Mouse (Mus musculus) hindbrain, postnatal 0 days (tissue): ENCODE data around the gene Nsun6. TPM values are rescaled to one million over a fixed set of nuclear protein-coding genes. Genes with fewer than 3 reads are reported as not detected.

ENCODE experiments used
- ATAC-seq: fragments of 200-750 bp; cut with Nextera tagmentation; 2 replicates; pipeline ENCODE4 v1.8.0; 2017; ENCODE audit warnings: mild to moderate bottlenecking, moderate TSS enrichment, moderate library complexity
- DNase-seq: peaks from one replicate; pipeline ENCODE4 v3.0.0-alpha.2; 2015; ENCODE audit warnings: low spot score
- H3K27ac ChIP-seq: fragments of 300-500 bp; sonication (generic); 2 replicates; pipeline ENCODE4 v1.5.1; 2014; ENCODE audit warnings: mild to moderate bottlenecking
- H3K27me3 ChIP-seq: fragments of 300-500 bp; sonication (generic); 2 replicates; pipeline ENCODE4 v1.6.1; 2014; ENCODE audit warnings: low read length, mixed read lengths; ENCODE audit not compliant: insufficient read depth
- H3K36me3 ChIP-seq: fragments of 300-500 bp; sonication (generic); 2 replicates; pipeline ENCODE4 v1.6.1; 2014; ENCODE audit warnings: low read length, mixed read lengths; ENCODE audit not compliant: insufficient read depth
- H3K4me1 ChIP-seq: fragments of 300-500 bp; sonication (generic); 2 replicates; pipeline ENCODE4 v1.6.1; 2014; ENCODE audit warnings: antibody characterized with exemption, low read length, mixed read lengths; ENCODE audit not compliant: insufficient read depth
- H3K4me2 ChIP-seq: fragments of 300-500 bp; sonication (generic); 2 replicates; pipeline ENCODE4 v1.6.1; 2014; ENCODE audit warnings: low read depth, mild to moderate bottlenecking, low read length, moderate library complexity, mixed read lengths
- H3K4me3 ChIP-seq: fragments of 300-500 bp; sonication (generic); 2 replicates; pipeline ENCODE4 v1.5.1; 2014; ENCODE audit warnings: low read length
- H3K9ac ChIP-seq: fragments of 300-500 bp; sonication (generic); replicated peaks from 2 replicates; pipeline ENCODE4 v1.6.1; 2014; ENCODE audit warnings: mild to moderate bottlenecking, low read length, moderate library complexity, mixed read lengths
- H3K9me3 ChIP-seq: fragments of 300-500 bp; sonication (generic); 2 replicates; pipeline ENCODE4 v1.6.1; 2016; ENCODE audit warnings: low read length, mixed read lengths
- CTCF ChIP-seq: IDR thresholded peaks from 2 replicates; pipeline ENCODE4 v1.5.1; 2016; ENCODE audit warnings: antibody characterized with exemption, control low read depth, low read depth
- WGBS: fragments of 180-500 bp; shearing (Covaris S2); extraction: QIAGEN DNeasy Blood & Tissue Kit; methylation state at CpG from one replicate; pipeline ENCODE4 v1.1.7; 2014; 5-methylcytosine and 5-hydroxymethylcytosine counted together
- polyA plus RNA-seq: library from polyadenylated mRNA; unstranded; fragments of >200 nt; fragmentation: Nextera tagmentation; extraction: Ambion mirVana; gene quantifications from 2 replicates; pipeline ENCODE4 v1.2.1, GENCODE M21; 2015
- total RNA-seq: library from RNA; depleted of rRNA; stranded (reverse); fragments of >200 nt; gene quantifications from 2 replicates; pipeline ENCODE4 v1.2.3, GENCODE M21; 2014

The Nsun6 gene
- total and polyA plus RNA-seq, 2 experiments from 2014 or later: 5.8 to 16.6 TPM

- H3K4me2 ChIP-seq: no peak overlapping the region
- no peaks in the 10 kb centered on the region for H3K27me3 ChIP-seq
- no peaks in the 10 kb centered on the region for H3K9me3 ChIP-seq
- no peak overlapping the region for H3K27ac ChIP-seq
- H3K4me1 ChIP-seq: no peaks in the 10 kb centered on the region
- H3K9ac ChIP-seq: no peak overlapping the region
- WGBS: 90% methylated on average over 5 of the region's 5 CpGs
- no peak overlapping the region for H3K4me3 ChIP-seq
- no peak for TF ChIP-seq CTCF
- no peaks in the 10 kb centered on the region for H3K36me3 ChIP-seq
- ATAC-seq: no peak
- no peak for DNase-seq
Measured at GRCm38 (mm10) chr2:14997836-14998235, 57.0 kb downstream of the Nsun6 start.

- TF ChIP-seq CTCF: no peak
- WGBS: 46% methylated on average over 4 of the region's 4 CpGs
- H3K4me2 ChIP-seq: no peak overlapping the region
- H3K9me3 ChIP-seq: no peaks in the 10 kb centered on the region
- ATAC-seq (no peak), DNase-seq (no peak)
- H3K4me1 ChIP-seq: no peaks in the 10 kb centered on the region
- H3K27me3 ChIP-seq: no peaks in the 10 kb centered on the region
- no peak overlapping the region for H3K27ac ChIP-seq
- no peak overlapping the region for H3K9ac ChIP-seq
- H3K4me3 ChIP-seq: no peak overlapping the region
- H3K36me3 ChIP-seq: no peaks in the 10 kb centered on the region
Measured at GRCm38 (mm10) chr2:14996036-14996435, 58.8 kb downstream of the Nsun6 start.

- ATAC-seq (no peak), DNase-seq (no peak)
- no peak overlapping the region for H3K27ac ChIP-seq
- no peak overlapping the region for H3K4me2 ChIP-seq
- no peak overlapping the region for H3K9ac ChIP-seq
- H3K4me1 ChIP-seq: no peaks in the 10 kb centered on the region
- H3K27me3 ChIP-seq: no peaks in the 10 kb centered on the region
- 90% methylated on average over 4 of the region's 4 CpGs for WGBS
- TF ChIP-seq CTCF: no peak
- no peak overlapping the region for H3K4me3 ChIP-seq
- H3K9me3 ChIP-seq: no peaks in the 10 kb centered on the region
- H3K36me3 ChIP-seq: no peaks in the 10 kb centered on the region
Measured at GRCm38 (mm10) chr2:14992531-14992930, 62.3 kb downstream of the Nsun6 start.

GRCm38 (mm10) chr2:14989350-14989749 is 65.5 kb downstream of the Nsun6 start:
- Histone ChIP-seq H3K27ac (no peak overlapping the region), H3K4me2 (no peak overlapping the region), H3K4me1 (no peaks in the 10 kb centered on the region), H3K36me3 (peaks cover 4% of the 10 kb centered on the region; the same call in 1 of the 2 replicates), H3K9ac (no peak overlapping the region), H3K27me3 (no peaks in the 10 kb centered on the region), H3K9me3 (no peaks in the 10 kb centered on the region), H3K4me3 (no peak overlapping the region)
- no peak for ATAC-seq
- TF ChIP-seq CTCF: no peak
- whole genome bisulfite sequencing: 89% methylated on average over 4 of the region's 4 CpGs
- DNase-seq: no peak

GRCm38 (mm10) chr2:14988451-14988850 is 66.4 kb downstream of the Nsun6 start:
- Histone ChIP-seq H3K4me1 (no peaks in the 10 kb centered on the region), H3K27me3 (no peaks in the 10 kb centered on the region), H3K4me3 (no peak overlapping the region), H3K9ac (no peak overlapping the region), H3K27ac (no peak overlapping the region), H3K36me3 (peaks cover 4% of the 10 kb centered on the region; the same call in 1 of the 2 replicates), H3K4me2 (no peak overlapping the region), H3K9me3 (no peaks in the 10 kb centered on the region)
- DNase-seq (no peak), ATAC-seq (no peak)
- 85% methylated on average over 4 of the region's 4 CpGs for WGBS
- no peak for TF ChIP-seq CTCF

- H3K27ac ChIP-seq: no peak overlapping the region
- H3K4me3 ChIP-seq: no peak overlapping the region
- TF ChIP-seq CTCF: no peak
- H3K4me2 ChIP-seq: no peak overlapping the region
- ATAC-seq (no peak), DNase-seq (no peak)
- 89% methylated on average over 11 of the region's 11 CpGs for WGBS
- H3K9me3 ChIP-seq: no peaks in the 10 kb centered on the region
- H3K36me3 ChIP-seq: peaks cover 4% of the 10 kb centered on the region; the same call in 1 of the 2 replicates
- no peaks in the 10 kb centered on the region for H3K4me1 ChIP-seq
- H3K9ac ChIP-seq: no peak overlapping the region
- no peaks in the 10 kb centered on the region for H3K27me3 ChIP-seq
Measured at GRCm38 (mm10) chr2:14984029-14984428, 70.8 kb downstream of the Nsun6 start.

GRCm38 (mm10) chr2:14961493-14961892 is 93.4 kb downstream of the Nsun6 start:
- ATAC-seq: no peak
- Histone ChIP-seq H3K4me3 (no peak overlapping the region), H3K4me2 (no peak overlapping the region), H3K36me3 (no peaks in the 10 kb centered on the region), H3K9ac (no peak overlapping the region), H3K27me3 (no peaks in the 10 kb centered on the region), H3K9me3 (no peaks in the 10 kb centered on the region), H3K27ac (no peak overlapping the region), H3K4me1 (no peaks in the 10 kb centered on the region)
- DNase-seq: no peak
- TF ChIP-seq CTCF: no peak
- 97% methylated on average over 2 of the region's 2 CpGs for WGBS
